Mouse (Mus musculus) heart, postnatal 10 days (tissue): ENCODE results near the gene R3hcc1l. TPM values are rescaled to one million over a fixed set of nuclear protein-coding genes. Genes with fewer than 3 reads are reported as not detected.
A peak's percentile ranks its signal among the peaks of the same experiment; 100 is the strongest.

Experiments used
- DNase-seq, 2 experiments: peaks; one replicate each; pipeline ENCODE4 v3.0.0; 2021
- intact Hi-C: fragments of 180-260 bp; cut with DNase I; formaldehyde crosslinking; loops from one replicate; pipeline ENCODE4 v1.15.1; 2025
- total RNA-seq, 2 experiments: library from RNA; stranded (reverse); gene quantifications; 2 replicates each; pipeline ENCODE4 v1.2.3; 2021

Gene R3hcc1l
- total RNA-seq, 2 experiments from 2014 or later, result 20.4 to 22.1 TPM

DNA sequence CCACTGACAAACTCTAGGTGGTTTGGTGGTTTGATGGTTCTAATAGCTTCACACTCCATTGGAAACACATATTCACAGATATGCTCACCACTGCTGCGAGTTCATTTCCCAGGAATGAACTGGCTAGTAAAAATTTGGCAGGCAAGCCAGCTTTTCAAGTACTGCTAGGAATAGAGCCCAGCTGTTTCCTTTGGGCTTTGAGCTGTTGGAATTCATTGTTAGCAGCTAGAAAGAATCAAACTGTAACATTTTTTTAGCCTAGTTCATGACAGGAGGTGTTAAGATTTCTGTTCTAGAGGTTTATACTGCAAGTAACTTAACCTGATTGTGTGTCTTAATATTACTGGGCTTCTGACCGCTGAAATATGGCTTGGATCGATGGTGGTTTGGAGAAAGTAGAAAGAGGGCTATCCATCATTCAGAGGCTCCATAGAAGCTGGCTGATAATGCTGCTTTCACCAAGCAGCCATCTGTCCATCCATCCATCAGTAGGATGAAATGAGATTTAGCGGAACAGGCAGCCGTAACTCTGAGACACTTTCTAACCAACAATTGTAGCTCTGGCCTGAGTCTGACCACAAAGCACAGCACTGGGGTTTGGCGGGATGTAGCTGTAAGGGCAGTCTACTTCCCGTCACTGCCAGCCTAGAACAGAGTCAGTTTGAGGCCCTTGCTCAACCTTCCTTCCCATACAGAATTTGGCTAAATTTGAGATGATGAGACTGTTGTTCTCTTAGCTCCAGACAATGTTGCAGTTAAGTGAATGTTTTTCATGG is 21.0 kb downstream of the R3hcc1l start:
- intact Hi-C loops, result no loop called here

DNA sequence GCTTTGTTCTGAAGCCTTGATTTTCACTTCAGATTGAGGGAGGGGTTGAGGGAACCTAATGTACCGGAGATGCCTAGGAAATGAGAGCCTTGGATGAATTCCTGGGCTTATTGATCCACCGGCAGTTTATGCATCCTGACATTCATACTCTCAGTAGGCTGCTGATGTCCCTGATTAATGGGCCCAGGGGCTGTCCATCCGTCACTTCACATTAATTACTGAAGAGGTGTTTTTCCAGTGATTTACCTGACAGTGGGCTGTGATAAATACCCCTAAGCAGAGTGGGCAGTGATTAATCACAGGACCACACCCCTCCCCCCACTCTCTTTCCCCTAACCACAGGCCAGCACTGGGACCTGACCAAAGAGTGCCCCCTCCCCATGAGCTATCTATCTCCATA is 22.1 kb downstream of the R3hcc1l start:
- intact Hi-C loops, result no loop called here
- no peak for DNase-seq

More for the DNA sequence above, 21.0 kb downstream of the R3hcc1l start:
- peak; percentile 73 to 74 for DNase-seq

DNA sequence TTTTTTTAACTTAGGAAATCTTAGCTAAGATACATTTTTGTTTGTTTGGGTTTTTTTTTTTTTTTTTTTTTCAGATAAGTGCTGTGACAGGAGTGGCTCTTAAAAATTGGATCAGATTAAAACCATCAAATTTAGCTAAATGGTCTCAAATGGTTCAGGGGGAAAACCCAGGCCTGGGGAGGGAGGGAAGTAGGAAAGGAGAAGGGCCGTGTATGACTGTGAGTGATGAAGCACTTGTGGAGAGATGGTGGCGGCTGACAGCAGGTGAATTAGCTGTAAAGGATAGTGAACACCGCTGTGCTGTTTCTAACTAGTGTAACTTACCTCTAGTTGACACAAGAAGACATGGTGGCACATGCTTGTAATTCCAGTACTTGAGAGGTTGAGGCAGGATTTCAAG is 40.1 kb downstream of the R3hcc1l start:
- no peak for DNase-seq
- intact Hi-C loops, result no loop called here

DNA sequence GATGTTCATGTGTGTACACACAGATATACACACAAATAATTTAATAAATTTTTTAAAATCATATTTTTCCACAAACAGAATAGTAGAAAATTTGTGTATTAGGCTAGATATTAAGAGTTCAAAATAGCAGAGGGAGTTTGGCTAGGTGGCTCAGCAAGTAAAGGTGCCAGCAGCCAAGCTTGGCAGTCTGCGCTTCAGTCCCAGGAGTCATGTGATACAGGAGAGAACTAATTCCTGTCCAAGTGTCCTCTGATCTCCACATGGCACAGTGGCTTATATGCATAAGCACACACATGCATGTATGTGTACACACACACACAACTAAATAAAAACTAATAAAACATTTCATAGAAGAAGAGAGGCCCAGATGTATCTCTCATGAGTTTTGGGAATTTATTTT is 43.4 kb downstream of the R3hcc1l start:
- intact Hi-C loops, result no loop called here
- DNase-seq, result peak; percentile 17 to 27

DNA sequence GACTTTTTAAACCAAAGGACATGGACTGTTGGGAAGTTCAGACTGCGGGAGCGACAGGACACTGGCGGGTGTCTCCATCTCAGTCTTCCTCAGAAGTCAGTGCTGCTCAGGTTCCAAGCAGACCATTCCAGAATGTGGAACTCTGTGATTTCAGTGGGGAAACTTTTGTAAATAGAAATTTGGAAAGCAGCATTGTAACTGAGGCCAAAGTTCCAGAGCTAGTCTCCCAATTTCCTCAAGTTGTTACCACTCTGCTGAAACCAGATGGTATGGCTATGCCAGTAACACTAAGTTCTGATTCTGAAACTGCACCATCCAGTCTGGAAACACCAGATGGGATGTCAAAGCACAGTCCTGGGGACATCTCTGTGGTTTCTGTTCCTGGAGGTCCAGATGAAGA is 44.4 kb downstream of the R3hcc1l start:
- intact Hi-C loops, result no loop called here
- no peak for DNase-seq

DNA sequence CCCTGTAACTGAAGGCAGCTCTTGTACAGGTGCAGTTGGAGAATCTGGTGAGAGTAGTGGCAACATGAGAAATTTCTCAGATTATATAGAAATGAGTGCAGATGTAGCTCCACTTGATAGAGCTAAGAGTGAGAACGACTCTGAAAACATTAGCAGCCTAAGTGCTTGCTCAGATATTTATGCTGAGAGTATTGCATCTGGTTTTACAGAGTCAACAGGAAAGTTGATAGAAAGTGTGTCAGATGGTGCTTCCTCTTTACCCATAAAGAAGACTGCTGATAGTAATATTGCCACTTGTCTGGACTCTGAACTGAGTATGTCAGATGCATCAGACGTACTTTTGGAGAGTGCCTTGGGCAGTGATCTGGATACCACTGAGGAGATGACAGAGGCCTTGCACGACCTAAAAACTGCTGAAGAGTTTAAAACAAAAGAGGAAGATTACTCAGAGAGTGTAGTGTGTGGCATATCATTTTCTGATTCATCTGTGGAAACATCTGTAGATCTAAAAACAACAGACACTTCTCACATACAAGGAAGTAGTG is 45.2 kb downstream of the R3hcc1l start:
- intact Hi-C loops, result no loop called here
- DNase-seq, result no peak

DNA sequence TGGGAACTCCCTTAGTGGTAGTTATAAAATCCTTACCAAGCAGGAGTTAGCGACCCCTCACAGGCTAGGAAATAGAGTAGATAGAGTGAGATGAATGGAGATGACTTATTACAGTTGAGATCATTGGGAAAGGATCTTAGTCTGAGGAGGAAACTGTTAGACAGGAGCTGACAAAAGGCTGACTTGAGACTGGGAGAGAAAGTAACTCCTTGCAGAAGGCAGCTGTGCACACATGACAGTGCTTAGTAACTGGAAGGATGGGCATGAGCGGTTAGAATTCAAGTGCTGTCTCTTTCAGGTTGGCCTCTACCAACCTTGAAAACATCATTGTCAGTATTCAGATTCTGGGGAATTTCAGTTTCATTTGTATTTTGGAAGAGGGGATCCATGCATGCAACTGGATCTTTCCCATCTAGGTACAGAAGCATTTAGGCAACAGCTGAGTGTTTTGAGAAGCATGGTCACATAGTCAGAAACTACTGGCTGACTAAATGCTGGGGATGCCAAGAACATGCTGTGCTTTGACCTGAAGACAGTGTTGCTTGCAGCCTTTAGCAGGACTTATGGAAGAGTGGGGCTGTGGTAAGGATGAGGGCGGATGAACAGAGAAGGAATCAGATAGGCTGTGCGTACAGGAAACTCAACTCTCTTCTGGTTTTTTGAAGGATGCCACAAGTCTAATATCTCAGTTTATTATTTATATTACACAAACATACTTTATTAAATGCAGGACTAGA is 47.9 kb downstream of the R3hcc1l start:
- peak in 1 of 2 experiments; percentile 18 for DNase-seq
- intact Hi-C loops, result no loop called here

DNA sequence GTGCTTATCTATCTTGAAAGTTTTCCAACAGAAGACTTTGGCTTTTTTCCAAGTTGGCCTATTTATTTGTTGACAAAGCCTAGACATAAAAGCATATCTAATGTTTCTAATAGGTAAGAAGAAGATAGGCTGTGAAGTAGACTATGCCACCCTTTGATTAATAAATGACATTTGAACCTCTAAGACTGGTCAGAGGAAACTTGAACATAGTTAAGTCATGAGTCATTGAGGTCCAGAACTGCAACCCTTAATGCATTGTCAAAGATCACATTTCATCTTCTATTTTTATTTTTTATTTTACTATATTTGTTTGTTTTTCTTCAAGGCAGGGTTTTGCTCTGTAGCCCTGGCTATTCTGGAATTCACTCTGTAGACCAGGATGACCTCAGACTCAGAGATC is 48.5 kb downstream of the R3hcc1l start:
- intact Hi-C loops, result no loop called here
- DNase-seq, result no peak

DNA sequence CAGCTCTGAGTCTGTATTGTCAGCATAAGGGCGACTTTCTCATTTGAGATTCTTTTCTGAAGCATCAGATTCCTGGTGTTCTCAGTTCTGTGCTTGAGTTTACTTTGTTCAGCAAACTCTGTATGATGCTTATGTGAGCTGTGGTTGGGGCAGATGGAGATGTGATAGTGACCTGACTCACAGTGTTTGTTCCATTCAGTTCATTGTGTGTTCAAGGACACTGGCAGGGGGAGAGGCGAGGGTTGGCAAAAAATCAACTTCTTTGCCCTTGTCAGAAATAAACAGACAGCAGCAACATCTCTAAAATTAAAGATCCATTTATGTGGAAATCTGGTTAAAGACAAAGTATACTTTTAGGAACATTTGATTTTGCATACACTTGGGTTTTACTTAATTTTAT is 50.5 kb downstream of the R3hcc1l start:
- no peak for DNase-seq
- intact Hi-C loops, result no loop called here

DNA sequence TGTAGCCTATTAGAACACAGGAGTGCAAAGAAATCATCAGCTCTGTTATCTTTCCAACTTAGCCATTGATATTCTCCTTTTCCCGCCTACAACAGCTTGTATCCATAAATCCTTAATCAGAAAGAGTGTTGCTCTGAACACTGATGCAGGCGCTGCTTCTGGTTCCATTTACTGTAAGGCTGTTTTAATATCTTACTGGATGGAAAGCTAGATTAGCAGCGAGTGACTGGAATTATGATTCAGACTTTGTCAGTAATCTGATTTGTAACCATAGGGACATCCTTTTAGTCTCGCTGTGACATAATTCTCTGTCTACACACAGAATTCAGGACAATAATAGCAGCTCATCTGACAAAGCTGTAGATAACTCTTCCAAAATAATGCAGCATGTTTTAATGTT is 52.7 kb downstream of the R3hcc1l start:
- no peak for DNase-seq
- intact Hi-C loops, result no loop called here

DNA sequence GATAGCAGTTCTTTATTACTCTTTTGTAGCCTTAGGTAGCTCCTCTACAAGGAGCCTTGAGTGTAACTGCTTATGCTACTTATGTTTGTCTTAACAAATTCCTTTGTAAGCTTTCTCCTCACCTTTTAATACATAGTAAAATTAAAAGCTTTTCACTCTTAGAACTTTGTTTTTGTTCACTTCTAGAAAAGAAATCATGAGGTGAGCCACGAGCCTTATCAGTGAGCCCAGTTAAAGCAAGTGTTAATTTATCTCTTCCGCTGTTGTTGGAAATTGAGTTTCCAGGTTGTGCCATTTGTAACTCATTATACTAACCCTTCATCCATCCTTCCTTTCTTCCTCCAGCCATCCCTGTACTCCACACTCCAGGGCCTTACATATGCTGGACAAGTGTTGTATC is 56.8 kb downstream of the R3hcc1l start:
- no peak for DNase-seq
- intact Hi-C loops, result no loop called here

DNA sequence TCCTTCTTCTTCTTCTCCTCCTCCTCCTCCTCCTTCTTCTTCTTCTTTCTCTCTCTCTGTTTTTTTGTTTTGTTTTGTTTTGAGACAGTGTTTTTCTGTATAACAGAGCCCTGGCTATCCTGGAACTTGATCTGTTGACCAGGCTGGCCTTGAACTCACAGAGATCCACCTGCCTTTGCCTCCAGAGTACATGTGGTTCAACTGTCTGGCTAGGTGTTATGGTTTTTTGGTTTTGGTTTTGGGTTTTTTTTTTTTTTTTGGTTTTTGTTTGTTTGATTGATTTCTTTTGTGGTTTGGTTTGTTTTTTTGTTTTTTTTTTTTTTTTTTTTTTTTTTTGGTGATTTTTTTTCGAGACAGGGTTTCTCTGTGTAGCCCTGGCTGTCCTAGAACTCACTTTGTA is 58.3 kb downstream of the R3hcc1l start:
- no peak for DNase-seq
- intact Hi-C loops, result no loop called here

DNA sequence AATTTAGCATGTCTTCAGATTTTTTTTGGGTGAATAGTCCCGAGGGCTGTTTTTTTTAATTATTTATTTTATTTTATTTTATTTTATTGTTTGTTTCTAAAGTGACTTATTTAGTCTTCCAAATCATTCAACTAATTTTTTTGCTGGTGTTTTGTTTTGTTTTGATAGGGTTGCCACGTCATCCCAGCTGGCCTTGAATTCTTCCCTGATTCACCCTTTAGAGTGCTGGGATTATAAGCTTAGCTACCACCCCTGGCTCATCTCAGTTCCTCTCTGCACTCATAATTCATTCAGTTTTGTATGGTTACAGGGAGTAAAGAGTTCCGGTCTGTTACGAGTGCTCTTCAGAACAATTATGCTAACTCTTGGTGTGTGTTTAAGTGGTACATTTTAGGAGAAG is 60.1 kb downstream of the R3hcc1l start:
- intact Hi-C loops, result no loop called here
- DNase-seq, result no peak

DNA sequence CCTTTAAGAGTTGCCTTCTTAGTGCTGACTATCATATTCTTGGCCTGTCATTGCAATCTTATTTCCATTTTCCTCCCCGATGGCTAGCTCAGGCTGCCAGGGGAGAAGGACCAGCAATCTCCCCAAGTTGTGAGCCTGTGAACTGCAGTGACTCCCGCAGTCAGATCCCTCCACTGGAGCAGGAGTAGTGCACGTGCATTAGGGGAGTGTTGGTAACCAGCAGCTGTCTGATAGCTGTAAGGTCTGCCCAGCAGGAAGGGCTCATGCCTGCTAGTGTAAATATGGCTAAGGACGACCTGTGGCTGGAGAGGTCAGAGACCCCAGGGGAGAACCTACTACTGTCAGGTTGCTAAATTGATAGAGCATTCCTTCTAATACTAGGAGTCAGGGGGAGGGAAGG is 62.1 kb downstream of the R3hcc1l start:
- intact Hi-C loops, result no loop called here

DNA sequence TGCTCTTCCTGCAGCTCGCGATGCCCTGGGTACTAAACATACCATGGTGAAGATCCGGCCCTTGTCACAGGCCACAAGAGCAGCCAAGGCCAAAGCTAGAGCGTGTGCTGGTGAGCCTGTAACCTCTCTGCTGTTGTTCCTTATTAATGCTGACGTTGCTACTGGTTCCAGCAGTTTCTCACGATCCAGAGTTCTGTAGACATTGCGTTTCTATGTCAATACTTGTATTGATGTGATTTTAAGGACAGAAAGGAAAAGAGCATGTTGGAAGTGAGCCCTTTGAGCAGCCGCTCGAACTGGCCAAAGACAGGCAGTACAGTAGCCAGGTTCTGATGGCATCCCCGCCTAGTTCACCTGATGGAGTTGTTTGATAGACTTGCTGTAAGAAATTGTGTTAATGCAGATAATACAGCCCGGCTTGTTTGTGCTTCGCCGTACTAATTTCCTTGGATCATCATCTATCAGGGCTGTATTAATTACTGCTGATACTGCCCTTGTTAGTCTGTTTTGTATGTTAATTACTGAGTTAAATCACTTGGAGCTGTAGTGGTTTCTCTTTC is 64.3 kb downstream of the R3hcc1l start:
- DNase-seq, result no peak
- intact Hi-C loops, result no loop called here

More for the DNA sequence above, 62.1 kb downstream of the R3hcc1l start:
- no peak for DNase-seq

DNA sequence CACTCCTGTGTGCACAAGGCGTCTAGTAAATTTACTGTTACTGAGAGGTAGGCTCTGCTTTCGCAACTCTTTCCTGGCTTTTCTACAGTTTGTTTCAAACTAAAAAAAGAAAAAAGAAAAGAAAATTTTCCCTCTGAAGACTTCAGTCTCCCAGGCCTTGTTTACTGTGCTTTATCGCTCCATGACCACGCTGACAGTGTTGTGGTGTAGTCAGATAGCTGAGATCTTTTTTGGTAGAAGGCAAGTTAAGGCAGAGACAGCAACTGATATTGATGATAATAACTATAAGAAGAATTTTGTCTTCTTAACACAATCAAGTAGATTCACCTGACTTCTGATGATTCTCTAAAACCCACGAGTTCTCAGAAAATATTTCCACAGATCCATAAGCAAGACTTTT is 65.1 kb downstream of the R3hcc1l start:
- intact Hi-C loops, result no loop called here
- DNase-seq, result no peak

DNA sequence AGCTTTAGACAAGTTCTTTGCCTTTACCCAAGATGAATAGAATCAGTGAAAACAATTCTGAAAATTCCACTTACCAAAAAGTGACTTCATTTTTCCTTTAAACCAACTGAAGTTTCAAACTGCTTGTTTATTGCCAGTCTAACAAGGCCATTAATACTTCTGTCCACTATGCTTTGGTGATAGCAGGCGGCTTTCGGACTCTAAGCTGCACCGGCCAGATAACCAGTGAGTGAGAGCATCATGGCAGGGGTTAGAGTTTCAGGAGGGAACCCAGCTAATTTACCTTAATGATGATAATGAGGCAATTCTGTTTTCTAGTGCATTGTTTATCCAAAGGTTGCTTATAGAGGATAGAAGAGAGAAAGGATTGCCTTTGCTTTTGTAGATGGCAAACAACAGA is 65.6 kb downstream of the R3hcc1l start:
- intact Hi-C loops, result no loop called here
- no peak for DNase-seq

DNA sequence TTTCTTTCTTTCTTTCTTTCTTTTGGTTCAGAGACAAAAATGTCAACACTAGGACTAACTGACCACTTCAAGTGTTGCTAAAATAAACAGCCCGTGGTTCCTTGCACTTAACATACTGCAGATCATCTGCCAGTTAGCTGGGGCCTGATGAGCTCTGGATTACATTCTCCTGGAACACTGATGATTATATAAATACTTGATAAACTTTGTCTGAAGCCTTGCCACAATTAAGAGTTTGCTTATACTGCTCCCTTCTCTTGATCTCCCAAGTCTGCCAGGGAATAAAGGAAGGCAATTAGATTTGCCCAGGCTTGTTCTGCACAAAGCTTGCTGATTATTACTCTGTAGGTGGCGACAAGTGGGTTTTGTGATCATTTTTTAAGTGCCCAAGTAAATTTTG is 69.1 kb downstream of the R3hcc1l start:
- no peak for DNase-seq
- intact Hi-C loops, result no loop called here

DNA sequence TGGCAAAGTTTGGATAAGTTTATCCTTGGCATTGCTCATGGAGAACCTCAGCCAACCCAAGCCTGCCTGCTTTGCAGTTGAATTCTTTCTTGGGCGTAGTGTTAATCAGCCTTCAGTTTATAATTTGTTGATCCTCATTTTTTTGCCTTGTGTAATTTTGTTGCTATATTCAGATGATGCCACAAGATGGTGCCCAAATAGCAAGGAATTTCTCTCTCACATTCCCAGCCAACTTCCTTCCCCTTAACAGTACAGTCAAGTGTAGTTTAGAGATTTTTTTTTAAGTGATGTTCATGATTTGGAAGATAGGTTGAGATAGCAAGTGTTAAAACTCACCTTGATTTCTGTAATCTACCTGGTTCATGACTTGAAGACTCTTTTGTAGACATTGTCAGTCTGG is 70.7 kb downstream of the R3hcc1l start:
- intact Hi-C loops, result loop anchor here (1.0 kb wide), 2 partner anchors 66 to 155 kb away; no protein-coding TSS in a partner anchor
- peak in 1 of 2 experiments; percentile 23 for DNase-seq

DNA sequence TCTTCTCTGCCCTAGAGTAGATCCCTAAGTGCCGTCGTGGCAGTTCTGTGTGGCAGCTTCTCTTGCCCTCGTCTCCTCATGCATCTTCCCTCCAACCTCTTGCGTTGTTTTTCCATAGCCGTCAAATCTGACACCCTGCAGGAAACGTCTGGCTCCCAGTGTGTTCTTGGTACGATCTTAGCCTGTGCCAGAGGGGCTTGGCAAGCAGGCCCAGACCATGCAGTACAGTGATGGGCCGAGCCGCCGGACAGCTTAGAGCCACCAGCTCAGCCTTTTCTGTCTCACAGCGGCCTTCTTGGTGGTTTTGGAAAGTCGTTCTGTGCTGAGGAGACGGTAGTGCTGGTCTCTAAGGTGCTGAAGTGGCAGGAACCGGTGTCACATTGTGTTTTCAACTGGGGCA is 73.0 kb downstream of the R3hcc1l start:
- no peak for DNase-seq
- intact Hi-C loops, result no loop called here

DNA sequence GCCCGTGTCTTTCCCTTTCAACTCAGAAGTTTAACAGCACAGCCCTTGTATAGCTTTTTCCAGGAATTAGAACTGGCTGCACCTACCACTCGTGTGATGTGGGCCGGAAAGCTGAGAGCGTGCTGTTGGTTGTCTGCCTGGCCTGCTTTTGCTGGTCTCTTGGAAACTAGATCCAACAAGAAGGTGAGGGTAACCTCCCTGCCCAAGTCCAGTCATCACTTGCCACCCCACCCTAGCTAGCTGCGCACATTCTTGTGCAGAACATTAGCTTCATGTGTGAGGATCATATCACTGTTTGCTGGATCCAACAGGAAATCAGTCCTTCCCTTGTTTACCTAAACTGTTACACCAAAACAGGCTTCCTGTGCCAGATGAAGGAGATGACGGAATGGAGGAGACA is 74.9 kb downstream of the R3hcc1l start:
- intact Hi-C loops, result no loop called here
- DNase-seq, result no peak

DNA sequence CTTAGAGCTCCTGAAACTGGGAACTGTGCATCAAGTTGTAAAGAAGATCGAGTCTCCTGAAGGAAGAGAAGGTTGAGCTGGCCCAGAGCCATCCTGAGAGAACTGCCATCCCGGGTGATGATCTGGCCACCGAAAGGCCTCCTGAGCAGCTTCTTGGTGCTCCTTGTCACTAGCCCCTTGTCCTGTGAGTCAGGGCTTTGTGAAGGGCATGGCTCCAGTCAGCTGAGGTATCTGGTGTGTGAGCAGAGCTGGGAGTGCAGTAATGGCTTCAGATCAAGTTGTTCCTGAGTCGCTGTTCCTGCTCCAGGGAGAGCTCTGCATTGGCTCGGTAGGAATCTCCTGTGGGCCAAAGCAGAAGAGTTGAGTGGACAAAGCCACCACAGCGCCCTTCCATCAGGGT is 76.5 kb downstream of the R3hcc1l start:
- no peak for DNase-seq
- intact Hi-C loops, result no loop called here
